Mouse (Mus musculus) cortical plate, adult 2 months (tissue): ENCODE measurements at regions not wholly inside any gene's neighbourhood (a gene's known extent, or its start where the extent isn't known, plus 50 kb on each side); places are given as distances from the start of the nearest gene placed in this dataset.

Experiments used
- H3K27ac ChIP-seq: fragments of 200-500 bp; 2 replicates; pipeline ENCODE4 v1.5.1; 2012; ENCODE audit warnings: low read length, control low read depth, inconsistent platforms; ENCODE audit not compliant: insufficient read depth
- H3K4me1 ChIP-seq: fragments of 200-500 bp; 2 replicates; pipeline ENCODE4 v1.6.1; 2011; ENCODE audit warnings: low read length; ENCODE audit not compliant: control insufficient read depth, insufficient read depth
- H3K4me3 ChIP-seq: fragments of 200-500 bp; 2 replicates; pipeline ENCODE4 v1.5.1; 2011; ENCODE audit warnings: mild to moderate bottlenecking, low read length, control low read depth; ENCODE audit not compliant: insufficient read depth
- CTCF ChIP-seq: fragments of 200-500 bp; IDR thresholded peaks from 2 replicates; pipeline ENCODE4 v1.5.1; 2011; ENCODE audit warnings: mild to moderate bottlenecking, control low read depth, low read length; ENCODE audit not compliant: insufficient read depth; ENCODE audit errors: extremely low read depth
- POLR2A ChIP-seq: fragments of 200-500 bp; IDR thresholded peaks from 2 replicates; pipeline ENCODE4 v1.6.1; 2011; ENCODE audit warnings: mild to moderate bottlenecking, low read length, control low read depth; ENCODE audit not compliant: insufficient read depth; ENCODE audit errors: extremely low read depth

GRCm38 (mm10) chr9:113177181-113177917 lies 530.7 kb downstream of the Pdcd6ip start:
- Histone ChIP-seq H3K4me1 (peaks cover 3% of the 10 kb centered on the region; the same call in 1 of the 2 replicates), H3K27ac (peak overlapping the region; percentile 59; the same call in 1 of the 2 replicates), H3K4me3 (no peak overlapping the region)
- TF ChIP-seq CTCF (no peak), POLR2A (no peak)

GRCm38 (mm10) chr9:113171767-113172405 lies 536.2 kb downstream of the Pdcd6ip start:
- no peak for TF ChIP-seq CTCF
- TF ChIP-seq POLR2A = no peak
- H3K27ac ChIP-seq = peak overlapping the region; percentile 92
- H3K4me3 ChIP-seq = no peak overlapping the region
- no peaks in the 10 kb centered on the region for H3K4me1 ChIP-seq

- H3K27ac ChIP-seq = no peak overlapping the region
- H3K4me3 ChIP-seq = no peak overlapping the region
- TF ChIP-seq POLR2A = no peak
- TF ChIP-seq CTCF = no peak
- peaks cover 5% of the 10 kb centered on the region; the same call in 1 of the 2 replicates for H3K4me1 ChIP-seq
Measured at GRCm38 (mm10) chr9:113162897-113163874, 544.9 kb downstream of the Pdcd6ip start.

DNA sequence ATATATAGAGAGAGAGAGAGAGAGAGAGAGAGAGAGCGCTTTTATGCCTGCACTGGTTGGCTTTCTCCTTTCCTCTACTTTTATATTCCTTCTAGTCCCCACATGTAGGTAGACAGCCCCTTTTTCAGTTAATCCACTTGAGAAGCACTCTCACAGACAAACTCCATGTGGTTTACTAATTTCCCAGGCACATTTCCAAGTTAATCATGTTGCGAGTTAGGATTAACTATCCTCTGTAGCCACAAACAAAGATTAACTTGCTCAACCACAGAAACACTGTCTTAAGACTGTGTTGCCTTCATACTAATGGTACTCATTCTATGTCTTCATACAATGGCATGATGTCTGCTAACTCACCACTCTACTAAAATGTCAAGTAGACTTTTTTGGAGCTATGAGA lies 548.0 kb downstream of the Pdcd6ip start:
- no peak overlapping the region for H3K4me3 ChIP-seq
- TF ChIP-seq CTCF = no peak
- TF ChIP-seq POLR2A = no peak
- peaks cover 5% of the 10 kb centered on the region; the same call in 1 of the 2 replicates for H3K4me1 ChIP-seq
- H3K27ac ChIP-seq = no peak overlapping the region

DNA sequence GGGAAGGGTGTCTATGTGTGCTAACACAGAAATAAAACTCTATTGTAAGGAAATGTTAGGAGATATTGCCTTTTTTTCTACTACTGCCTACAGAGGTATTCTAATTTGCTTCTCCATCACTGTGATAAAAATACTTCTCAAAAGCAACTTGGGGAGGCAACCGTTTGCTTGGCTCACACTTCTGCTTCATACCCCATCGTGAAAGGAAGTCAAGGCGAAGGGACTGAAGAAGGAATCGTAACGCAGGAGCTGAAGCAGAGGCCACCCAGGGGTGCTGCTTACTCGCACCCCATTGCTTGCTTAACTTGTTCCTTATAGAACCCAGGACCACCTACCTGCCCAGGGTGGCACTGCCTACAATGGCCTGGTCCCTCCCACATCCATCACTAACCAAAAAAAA lies 550.0 kb downstream of the Pdcd6ip start:
- peaks cover 4% of the 10 kb centered on the region; the same call in 1 of the 2 replicates for H3K4me1 ChIP-seq
- TF ChIP-seq POLR2A (no peak), CTCF (no peak)
- no peak overlapping the region for H3K4me3 ChIP-seq
- peak overlapping the region; percentile 36 for H3K27ac ChIP-seq

- H3K4me1 ChIP-seq = peaks cover 4% of the 10 kb centered on the region; the same call in 1 of the 2 replicates
- TF ChIP-seq POLR2A (no peak), CTCF (no peak)
- no peak overlapping the region for H3K4me3 ChIP-seq
- no peak overlapping the region for H3K27ac ChIP-seq
Measured at GRCm38 (mm10) chr9:113157474-113158076, 550.5 kb downstream of the Pdcd6ip start.

DNA sequence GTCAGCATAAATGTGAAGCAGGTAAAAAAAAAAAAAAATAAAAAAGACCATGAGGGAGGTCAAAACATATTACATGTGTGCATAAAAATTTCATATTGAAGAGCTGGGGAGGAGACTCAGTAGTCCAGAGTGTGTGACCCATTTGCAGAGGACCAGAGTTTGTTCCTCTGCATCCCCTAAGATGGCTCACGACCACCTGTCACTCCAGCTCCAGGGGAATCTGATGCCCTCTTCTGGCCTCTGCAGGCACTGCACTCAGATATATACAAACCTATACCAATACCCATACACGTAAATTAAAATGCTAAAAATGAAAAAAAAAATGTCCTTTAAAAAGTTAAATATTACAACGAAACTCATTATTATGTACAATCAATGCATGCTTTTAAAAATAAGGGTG lies 551.4 kb downstream of the Pdcd6ip start:
- TF ChIP-seq POLR2A (no peak), CTCF (0 out of 2 replicates have a peak, but pooled peaks have one; percentile 4)
- H3K4me1 ChIP-seq = peaks cover 4% of the 10 kb centered on the region; the same call in 1 of the 2 replicates
- no peak overlapping the region for H3K27ac ChIP-seq
- no peak overlapping the region for H3K4me3 ChIP-seq

GRCm38 (mm10) chr9:113149084-113149483 lies 559.0 kb downstream of the Pdcd6ip start:
- H3K27ac ChIP-seq = no peak overlapping the region
- H3K4me1 ChIP-seq = 0 out of 2 replicates have a peak, but pooled peaks cover 1% of the 10 kb centered on the region
- no peak for TF ChIP-seq POLR2A
- TF ChIP-seq CTCF = no peak
- H3K4me3 ChIP-seq = no peak overlapping the region
